Mouse (Mus musculus) G1E (cell line): ENCODE results near the gene Prkcz. TPM values are rescaled to one million over a fixed set of nuclear protein-coding genes. Genes with fewer than 3 reads are reported as not detected.

Source experiments
- ATAC-seq: 2 replicates; pipeline ENCODE4 v1.8.0; 2016; ENCODE audit warnings: mild to moderate bottlenecking; ENCODE audit not compliant: insufficient number of reproducible peaks, poor library complexity, low FRiP score, severe bottlenecking; ENCODE audit errors: extremely low read depth
- DNase-seq: peaks from one replicate; pipeline ENCODE4 v3.0.0; 2012; ENCODE audit warnings: low spot score
- H3K27me3 ChIP-seq: 2 replicates; pipeline ENCODE4 v1.6.1; 2012; ENCODE audit warnings: mild to moderate bottlenecking, low read length, inconsistent platforms; ENCODE audit not compliant: insufficient read depth
- H3K36me3 ChIP-seq: replicated peaks from 2 replicates; pipeline ENCODE3; 2012; ENCODE audit warnings: mild to moderate bottlenecking, inconsistent platforms
- H3K4me1 ChIP-seq: 2 replicates; pipeline ENCODE4 v1.6.1; 2012; ENCODE audit warnings: low read depth, low read length, inconsistent platforms, mixed read lengths; ENCODE audit not compliant: insufficient read depth
- H3K4me3 ChIP-seq: 2 replicates; pipeline ENCODE4 v1.5.1; 2012; ENCODE audit warnings: low read depth, mild to moderate bottlenecking, inconsistent platforms, low read length, moderate library complexity, mixed read lengths
- H3K9me3 ChIP-seq: replicated peaks from 2 replicates; pipeline ENCODE4 v1.6.1; 2012; ENCODE audit warnings: inconsistent platforms
- CTCF ChIP-seq: IDR thresholded peaks from 2 replicates; pipeline ENCODE4 v1.5.1; 2012; ENCODE audit warnings: low read depth, low read length, inconsistent platforms, mixed read lengths
- GATA1 ChIP-seq: IDR thresholded peaks from 2 replicates; pipeline ENCODE4 v1.6.1; 2012; ENCODE audit warnings: borderline replicate concordance, low read length, inconsistent platforms, mixed read lengths
- GATA2 ChIP-seq: IDR thresholded peaks from 2 replicates; pipeline ENCODE4 v1.6.1; 2012; ENCODE audit warnings: low read depth, low read length, inconsistent platforms, borderline replicate concordance
- POLR2AphosphoS5 ChIP-seq: IDR thresholded peaks from 2 replicates; pipeline ENCODE4 v1.6.1; 2012; ENCODE audit warnings: low read depth, low read length, inconsistent platforms; ENCODE audit not compliant: insufficient replicate concordance
- TAL1 ChIP-seq: conservative IDR thresholded peaks from 2 replicates; pipeline ENCODE4 v1.6.1; 2012; ENCODE audit warnings: low read depth, low read length, inconsistent platforms, mixed read lengths
- polyA plus RNA-seq: library from polyadenylated mRNA; stranded (reverse); fragments of >175 nt; gene quantifications from 2 replicates; pipeline ENCODE4 v1.2.3, GENCODE M21; 2012
- total RNA-seq, 2 experiments: library from RNA; stranded (forward) in 1 of 2; stranded (reverse) in 1 of 2; fragments of 200-1000 nt in 1 of 2; fragments of >200 nt in 1 of 2; fragmentation: Nextera tagmentation in 1 of 2; gene quantifications; 2 replicates each; pipeline ENCODE4 v1.2.3; 2014 to 2017

Gene Prkcz
- total and polyA plus RNA-seq, 3 experiments: 0.55 TPM; not detected in 2

- H3K4me3 ChIP-seq: no peak within 1 kb of the TSS
- H3K4me1 ChIP-seq: peaks cover 2% of the 10 kb centered on the region; the same call in 1 of the 2 replicates
- no peaks in the 10 kb centered on the region for H3K36me3 ChIP-seq
- H3K9me3 ChIP-seq: no peaks in the 10 kb centered on the region; the same call in 1 of the 2 replicates
- TF ChIP-seq GATA2 (no peak), POLR2AphosphoS5 (no peak), TAL1 (no peak), GATA1 (no peak), CTCF (no peak)
- DNase-seq: peak; percentile 18
- H3K27me3 ChIP-seq: peaks cover 10% of the 10 kb centered on the region; the same call in 1 of the 2 replicates
- no peak for ATAC-seq
Measured at GRCm38 (mm10) chr4:155397511-155398221, 36.5 kb upstream of the Prkcz start, which contains the start of gene Gabrd. Gene Gabrd (minus strand): TSS chr4:155398112.

DNA sequence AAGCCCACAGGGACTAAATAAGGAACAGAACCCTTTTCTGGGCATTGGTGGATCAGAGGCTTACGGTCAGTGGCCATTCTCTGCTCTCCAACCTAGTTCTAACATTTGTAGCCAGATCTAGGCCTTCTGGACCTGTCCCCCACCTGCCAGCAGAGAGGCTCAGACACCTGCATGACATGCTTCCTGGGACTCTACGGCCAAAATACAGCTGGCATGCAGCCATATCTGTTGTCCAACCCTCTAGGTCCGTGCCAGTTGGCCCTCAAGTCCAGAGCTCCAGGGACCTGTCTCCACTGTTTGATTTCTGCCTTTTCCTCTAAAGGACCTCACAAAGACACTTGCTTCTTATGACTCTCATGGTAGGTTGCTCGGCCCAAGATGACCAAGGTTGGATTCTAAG is 35.6 kb upstream of the Prkcz start:
- DNase-seq: no peak
- Histone ChIP-seq H3K4me1 (peaks cover 2% of the 10 kb centered on the region; the same call in 1 of the 2 replicates), H3K4me3 (no peak overlapping the region), H3K9me3 (no peaks in the 10 kb centered on the region; the same call in 1 of the 2 replicates), H3K36me3 (no peaks in the 10 kb centered on the region), H3K27me3 (peaks cover 10% of the 10 kb centered on the region; the same call in 1 of the 2 replicates)
- ATAC-seq: no peak
- TF ChIP-seq CTCF (no peak), POLR2AphosphoS5 (no peak), GATA2 (no peak), GATA1 (no peak), TAL1 (no peak)

GRCm38 (mm10) chr4:155395471-155395870 is 34.3 kb upstream of the Prkcz start:
- Histone ChIP-seq H3K4me3 (no peak overlapping the region), H3K4me1 (peaks cover 2% of the 10 kb centered on the region; the same call in 1 of the 2 replicates), H3K27me3 (peaks cover 8% of the 10 kb centered on the region; the same call in 1 of the 2 replicates), H3K36me3 (no peaks in the 10 kb centered on the region), H3K9me3 (no peaks in the 10 kb centered on the region; the same call in 1 of the 2 replicates)
- ATAC-seq (no peak), DNase-seq (no peak)
- no peak for TF ChIP-seq POLR2AphosphoS5
- no peak for TF ChIP-seq GATA1
- TF ChIP-seq TAL1: no peak
- no peak for TF ChIP-seq CTCF
- no peak for TF ChIP-seq GATA2

GRCm38 (mm10) chr4:155387166-155387565 is 26.0 kb upstream of the Prkcz start:
- TF ChIP-seq GATA1: no peak
- no peak for TF ChIP-seq POLR2AphosphoS5
- TF ChIP-seq TAL1: no peak
- no peak for TF ChIP-seq CTCF
- no peak for TF ChIP-seq GATA2
- Histone ChIP-seq H3K4me3 (no peak overlapping the region), H3K27me3 (peaks cover 4% of the 10 kb centered on the region; the same call in 1 of the 2 replicates), H3K36me3 (no peaks in the 10 kb centered on the region), H3K4me1 (no peaks in the 10 kb centered on the region), H3K9me3 (no peaks in the 10 kb centered on the region)
- DNase-seq (no peak), ATAC-seq (no peak)

DNA sequence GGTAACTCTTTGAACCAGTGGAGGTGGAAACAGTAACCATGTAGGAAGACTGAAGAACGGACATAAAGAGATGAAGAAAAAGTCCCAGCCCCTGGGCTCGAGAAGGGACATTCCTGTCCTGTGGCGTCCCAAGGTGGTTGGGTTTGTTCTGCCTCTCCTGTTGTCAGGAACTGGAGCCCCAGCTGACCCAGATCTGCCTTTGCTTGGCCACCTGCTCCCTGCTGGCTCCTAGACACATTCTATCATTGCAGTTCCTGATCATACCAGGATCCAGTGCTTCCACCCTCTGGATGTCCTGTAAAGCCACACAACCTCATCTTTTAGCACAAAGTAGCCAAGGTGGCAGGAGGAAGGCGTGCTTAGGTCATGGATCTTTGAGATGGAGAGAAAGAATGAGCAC is 22.2 kb upstream of the Prkcz start:
- Histone ChIP-seq H3K4me3 (no peak overlapping the region), H3K4me1 (no peaks in the 10 kb centered on the region), H3K36me3 (no peaks in the 10 kb centered on the region), H3K27me3 (peaks cover 4% of the 10 kb centered on the region; the same call in 1 of the 2 replicates), H3K9me3 (no peaks in the 10 kb centered on the region)
- DNase-seq (no peak), ATAC-seq (no peak)
- no peak for TF ChIP-seq POLR2AphosphoS5
- no peak for TF ChIP-seq CTCF
- TF ChIP-seq GATA2: no peak

GRCm38 (mm10) chr4:155382752-155383151 is 21.6 kb upstream of the Prkcz start:
- Histone ChIP-seq H3K4me1 (no peaks in the 10 kb centered on the region), H3K9me3 (no peaks in the 10 kb centered on the region), H3K36me3 (no peaks in the 10 kb centered on the region), H3K27me3 (peaks cover 1% of the 10 kb centered on the region; the same call in 1 of the 2 replicates), H3K4me3 (no peak overlapping the region)
- DNase-seq: no peak
- no peak for TF ChIP-seq GATA2
- no peak for ATAC-seq
